Mouse (Mus musculus) kidney, adult 2 months (tissue): ENCODE measurements at regions not wholly inside any gene's neighbourhood (a gene's known extent, or its start where the extent isn't known, plus 50 kb on each side); places are given as distances from the start of the nearest gene placed in this dataset.

Experiments used
- DNase-seq: peaks from one replicate; pipeline ENCODE4 v3.0.0; 2021
- H3K27ac ChIP-seq: fragments of 200-500 bp; 2 replicates; pipeline ENCODE4 v1.5.1; 2012; ENCODE audit warnings: low read depth, low read length, control low read depth, inconsistent platforms; ENCODE audit not compliant: insufficient read depth
- H3K27me3 ChIP-seq: fragments of 200-500 bp; replicated peaks from 2 replicates; pipeline ENCODE4 v1.6.1; 2012; ENCODE audit warnings: mild to moderate bottlenecking, moderate library complexity, low read length, inconsistent platforms; ENCODE audit not compliant: control insufficient read depth, insufficient read depth
- H3K36me3 ChIP-seq: fragments of 200-500 bp; 2 replicates; pipeline ENCODE4 v1.6.1; 2012; ENCODE audit warnings: mild to moderate bottlenecking, moderate library complexity, low read length, inconsistent platforms; ENCODE audit not compliant: control insufficient read depth, insufficient read depth
- H3K4me1 ChIP-seq: fragments of 200-500 bp; 2 replicates; pipeline ENCODE4 v1.6.1; 2011; ENCODE audit warnings: low read length; ENCODE audit not compliant: control insufficient read depth, insufficient read depth
- H3K4me3 ChIP-seq: fragments of 200-500 bp; 2 replicates; pipeline ENCODE4 v1.5.1; 2011; ENCODE audit warnings: mild to moderate bottlenecking, low read depth, low read length, control low read depth; ENCODE audit not compliant: insufficient read depth
- CTCF ChIP-seq: fragments of 200-500 bp; conservative IDR thresholded peaks from 2 replicates; pipeline ENCODE4 v1.5.1; 2011; ENCODE audit warnings: low read depth, mild to moderate bottlenecking, control low read depth, low read length, moderate library complexity, mixed read lengths; ENCODE audit not compliant: insufficient read depth, insufficient read length
- POLR2A ChIP-seq: fragments of 200-500 bp; IDR thresholded peaks from one replicate; pipeline ENCODE4 v1.6.1; 2011; ENCODE audit warnings: low read depth, low read length, control low read depth
- WGBS: fragments of 180-500 bp; shearing (Covaris S2); methylation state at CpG from one replicate; pipeline ENCODE4 v1.1.7; 2018; 5-methylcytosine and 5-hydroxymethylcytosine counted together

- Histone ChIP-seq H3K4me1 (no peaks in the 10 kb centered on the region), H3K36me3 (no peaks in the 10 kb centered on the region), H3K4me3 (no peak overlapping the region), H3K27ac (no peak overlapping the region), H3K27me3 (no peaks in the 10 kb centered on the region)
- no peak for DNase-seq
- TF ChIP-seq POLR2A, result no peak
- no peak for TF ChIP-seq CTCF
- 82% methylated on average over 9 of the region's 9 CpGs for WGBS
Measured at GRCm38 (mm10) chr1:76001124-76001523, 455.1 kb downstream of the Slc4a3 start.

GRCm38 (mm10) chr1:76009601-76010000 lies 463.5 kb downstream of the Slc4a3 start:
- H3K4me3 ChIP-seq, result no peak overlapping the region
- H3K27ac ChIP-seq, result no peak overlapping the region
- no peaks in the 10 kb centered on the region for H3K27me3 ChIP-seq
- H3K36me3 ChIP-seq, result no peaks in the 10 kb centered on the region
- no peak for TF ChIP-seq CTCF
- TF ChIP-seq POLR2A, result no peak
- no peaks in the 10 kb centered on the region for H3K4me1 ChIP-seq
- WGBS, result 43% methylated on average over 3 of the region's 3 CpGs
- peak; percentile 65 for DNase-seq

GRCm38 (mm10) chr1:76010212-76010800 lies 464.2 kb downstream of the Slc4a3 start:
- no peak for TF ChIP-seq POLR2A
- TF ChIP-seq CTCF, result no peak
- 64% methylated on average over 4 of the region's 4 CpGs for WGBS
- DNase-seq, result peak; percentile 40

GRCm38 (mm10) chr1:76018588-76018987 lies 472.5 kb downstream of the Slc4a3 start:
- 77% methylated on average over 6 of the region's 6 CpGs for WGBS
- TF ChIP-seq POLR2A (no peak), CTCF (no peak)
- Histone ChIP-seq H3K4me1 (0 out of 2 replicates have a peak, but pooled peaks cover 7% of the 10 kb centered on the region), H3K27ac (no peak overlapping the region), H3K36me3 (no peaks in the 10 kb centered on the region), H3K27me3 (no peaks in the 10 kb centered on the region), H3K4me3 (no peak overlapping the region)
- DNase-seq, result no peak

More at GRCm38 (mm10) chr1:76010212-76010800, 464.2 kb downstream of the Slc4a3 start:
- H3K27ac ChIP-seq, result no peak overlapping the region
- H3K36me3 ChIP-seq, result no peaks in the 10 kb centered on the region
- H3K4me3 ChIP-seq, result no peak overlapping the region
- no peaks in the 10 kb centered on the region for H3K27me3 ChIP-seq
- H3K4me1 ChIP-seq, result no peaks in the 10 kb centered on the region

- Histone ChIP-seq H3K4me3 (no peak overlapping the region), H3K27me3 (no peaks in the 10 kb centered on the region), H3K27ac (no peak overlapping the region), H3K4me1 (0 out of 2 replicates have a peak, but pooled peaks cover 7% of the 10 kb centered on the region), H3K36me3 (no peaks in the 10 kb centered on the region)
- WGBS, result 21% methylated on average over 11 of the region's 11 CpGs
- peak; percentile 82 for DNase-seq
- TF ChIP-seq CTCF, result no peak
Measured at GRCm38 (mm10) chr1:76019071-76019470, 473.0 kb downstream of the Slc4a3 start.

GRCm38 (mm10) chr1:76024650-76025049 lies 478.6 kb downstream of the Slc4a3 start:
- H3K36me3 ChIP-seq, result no peaks in the 10 kb centered on the region
- H3K4me3 ChIP-seq, result no peak overlapping the region
- no peak overlapping the region for H3K27ac ChIP-seq
- no peaks in the 10 kb centered on the region for H3K4me1 ChIP-seq
- TF ChIP-seq CTCF (no peak), POLR2A (no peak)
- 68% methylated on average over 3 of the region's 3 CpGs for WGBS
- DNase-seq, result no peak
- H3K27me3 ChIP-seq, result no peaks in the 10 kb centered on the region

- H3K4me3 ChIP-seq, result no peak overlapping the region
- no peak for TF ChIP-seq POLR2A
- no peak for TF ChIP-seq CTCF
- H3K27ac ChIP-seq, result no peak overlapping the region
- no peaks in the 10 kb centered on the region for H3K36me3 ChIP-seq
- H3K27me3 ChIP-seq, result no peaks in the 10 kb centered on the region
- 83% methylated on average over 4 of the region's 4 CpGs for WGBS
- peaks cover 2% of the 10 kb centered on the region; the same call in 1 of the 2 replicates for H3K4me1 ChIP-seq
- DNase-seq, result no peak
Measured at GRCm38 (mm10) chr1:76025389-76025788, 479.3 kb downstream of the Slc4a3 start.
